Mouse (Mus musculus) left cerebral cortex, adult 2 months (tissue): ENCODE data around the gene Pcnx2. TPM values are rescaled to one million over a fixed set of nuclear protein-coding genes. Genes with fewer than 3 reads are reported as not detected.

Experiments
- DNase-seq, 2 experiments: peaks; one replicate each; pipeline ENCODE4 v3.0.0; 2021 to 2022; ENCODE audit warnings: low spot score in 2 of 2, mixed read lengths in 1 of 2; ENCODE audit errors: extremely low spot score in 1 of 2
- H3K27ac ChIP-seq: fragments of 200-600 bp; 2 replicates; pipeline ENCODE4 v1.8.1; 2022
- H3K4me3 ChIP-seq: fragments of 200-600 bp; 2 replicates; pipeline ENCODE4 v1.8.1; 2022
- CTCF ChIP-seq: fragments of 200-600 bp; IDR thresholded peaks from 2 replicates; pipeline ENCODE4 v1.8.1; 2022; ENCODE audit warnings: antibody characterized with exemption, mild to moderate bottlenecking, moderate library complexity
- intact Hi-C: fragments of 180-260 bp; cut with DNase I; formaldehyde crosslinking; loops from one replicate; pipeline ENCODE4 v1.15.1; 2025
- total RNA-seq, 2 experiments: library from RNA; stranded (reverse); gene quantifications; 2 replicates each; pipeline ENCODE4 v1.2.3; 2021

Gene Pcnx2
- total RNA-seq, 2 experiments from 2014 or later = 90.3 to 91.0 TPM

- no peak overlapping the region for H3K4me3 ChIP-seq
- DNase-seq = no peak
- TF ChIP-seq CTCF = no peak
- intact Hi-C loops = no loop called here
- no peak overlapping the region for H3K27ac ChIP-seq
These were observed 16.3 kb upstream of the Pcnx2 start for GRCm38 (mm10) chr8:125914386-125914785.

GRCm38 (mm10) chr8:125913206-125913605 is 15.1 kb upstream of the Pcnx2 start:
- Histone ChIP-seq H3K4me3 (no peak overlapping the region), H3K27ac (no peak overlapping the region)
- DNase-seq = no peak
- intact Hi-C loops = no loop called here
- no peak for TF ChIP-seq CTCF

- intact Hi-C loops = no loop called here
- no peak for TF ChIP-seq CTCF
- H3K4me3 ChIP-seq = peak overlapping the region; percentile 71
- no peak overlapping the region for H3K27ac ChIP-seq
- DNase-seq = no peak
These were observed 13.1 kb upstream of the Pcnx2 start for GRCm38 (mm10) chr8:125911229-125911580.

DNA sequence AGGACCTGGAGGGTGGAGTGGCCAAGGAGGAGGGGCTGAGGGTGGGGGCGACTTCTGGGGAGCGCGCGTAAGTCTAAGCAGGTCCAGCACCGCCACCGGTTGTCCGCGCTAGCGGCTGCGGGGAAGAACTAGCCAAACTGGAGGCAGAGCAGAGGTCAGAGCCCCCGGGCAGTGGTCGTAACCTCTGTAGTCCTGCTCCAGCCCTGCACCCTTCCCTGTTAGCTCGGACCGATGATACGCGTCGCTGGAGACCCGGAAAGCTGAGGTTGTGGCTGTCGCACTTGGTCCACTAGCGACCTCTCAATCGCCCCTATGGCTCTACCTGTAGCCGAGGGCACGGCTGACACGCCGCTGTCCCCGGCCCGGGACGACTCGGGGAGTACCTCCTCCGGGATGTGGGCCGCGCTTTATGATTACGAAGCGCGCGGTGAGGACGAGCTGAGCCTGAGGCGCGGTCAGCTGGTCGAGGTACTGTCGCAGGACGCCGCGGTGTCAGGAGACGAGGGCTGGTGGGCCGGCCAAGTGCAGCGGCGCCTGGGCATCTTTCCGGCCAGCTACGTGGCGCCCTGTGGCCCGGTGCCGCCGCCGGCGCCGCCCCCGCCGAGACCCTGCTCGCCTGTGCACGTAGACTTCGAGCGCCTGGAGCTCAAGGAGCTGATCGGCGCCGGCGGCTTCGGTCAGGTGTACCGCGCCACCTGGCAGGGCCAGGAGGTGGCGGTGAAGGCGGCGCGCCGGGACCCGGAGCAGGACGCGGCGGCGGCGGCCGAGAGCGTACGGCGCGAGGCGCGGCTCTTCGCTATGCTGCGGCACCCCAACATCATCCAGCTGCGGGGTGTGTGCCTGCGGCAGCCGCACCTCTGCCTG is 12.5 kb upstream of the Pcnx2 start, which contains the start of gene Map3k21:
TSS of gene Map3k21 (plus strand) at position 86 of the 864 bp plus-strand sequence.
- Histone ChIP-seq H3K27ac (peak within 1 kb of the TSS; percentile 33), H3K4me3 (peak within 1 kb of the TSS; percentile 71)
- TF ChIP-seq CTCF = no peak; the same call in 1 of the 2 replicates
- intact Hi-C loops = no loop called here
- peak in 1 of 2 experiments; percentile 40 for DNase-seq

DNA sequence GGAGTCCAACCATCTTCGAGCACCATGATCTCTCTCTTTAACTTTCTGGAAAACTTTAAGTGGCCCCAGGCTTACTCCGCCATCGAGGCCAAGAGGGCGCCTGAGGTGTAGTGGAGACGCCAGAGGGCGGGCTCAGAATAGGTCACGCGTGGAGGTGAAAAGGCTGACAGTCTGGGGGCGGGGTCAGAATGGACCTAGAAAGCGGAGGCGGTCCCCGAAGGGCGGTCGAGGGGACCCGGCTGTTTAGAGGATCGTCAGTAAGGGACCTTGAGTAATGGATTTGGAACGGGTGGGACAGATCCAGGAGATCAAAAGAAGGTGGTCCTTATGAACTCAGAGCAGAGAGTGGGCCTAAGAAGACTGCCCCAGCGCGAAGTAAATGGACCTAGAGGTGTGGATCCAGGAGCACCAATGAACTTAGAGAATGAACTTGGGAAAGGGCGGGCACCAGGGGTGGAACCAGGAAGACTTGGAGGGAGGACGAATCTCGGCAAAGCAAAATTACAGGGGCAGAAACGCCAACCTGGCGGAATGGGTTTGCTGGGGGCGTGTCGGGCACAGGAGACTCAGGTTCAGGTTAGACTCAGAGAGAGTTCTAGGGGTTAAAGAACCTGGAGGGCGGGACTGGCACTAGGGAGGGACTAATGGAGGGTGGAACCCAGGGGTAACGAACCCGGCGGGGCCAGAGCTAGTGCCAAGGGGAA is 11.7 kb upstream of the Pcnx2 start:
- intact Hi-C loops = no loop called here

GRCm38 (mm10) chr8:125907311-125907710 is 9.2 kb upstream of the Pcnx2 start:
- TF ChIP-seq CTCF = peak; percentile 37
- H3K4me3 ChIP-seq = no peak overlapping the region
- H3K27ac ChIP-seq = no peak overlapping the region
- no peak for DNase-seq
- intact Hi-C loops = no loop called here

More for the DNA sequence above, 11.7 kb upstream of the Pcnx2 start:
- peak overlapping the region; percentile 71 for H3K4me3 ChIP-seq
- H3K27ac ChIP-seq = no peak overlapping the region
- TF ChIP-seq CTCF = no peak
- no peak for DNase-seq

DNA sequence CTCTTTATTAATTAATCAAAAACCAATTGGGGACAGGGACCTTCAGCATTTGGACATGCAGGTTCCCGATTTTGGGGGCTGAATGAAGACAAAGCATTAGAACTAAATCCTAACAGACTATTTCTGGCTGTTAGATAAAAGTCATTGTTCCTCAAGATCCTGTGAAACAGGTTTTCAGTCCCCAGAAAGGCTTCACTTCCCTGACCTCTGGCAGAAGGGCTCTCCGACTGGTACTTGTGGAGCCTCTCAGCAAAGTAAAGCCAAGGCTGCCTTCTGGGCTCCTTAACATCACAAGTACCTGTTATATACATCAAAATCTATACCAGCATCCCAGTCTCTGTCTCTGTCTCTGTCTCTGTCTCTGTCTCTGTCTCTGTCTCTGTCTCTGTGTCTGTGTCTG is 7.2 kb upstream of the Pcnx2 start:
- intact Hi-C loops = no loop called here
- Histone ChIP-seq H3K4me3 (no peak overlapping the region), H3K27ac (no peak overlapping the region)
- no peak for TF ChIP-seq CTCF
- DNase-seq = no peak

GRCm38 (mm10) chr8:125902521-125902920 is 4.4 kb upstream of the Pcnx2 start:
- no peak overlapping the region for H3K27ac ChIP-seq
- no peak for TF ChIP-seq CTCF
- no peak for DNase-seq
- intact Hi-C loops = no loop called here
- H3K4me3 ChIP-seq = no peak overlapping the region

DNA sequence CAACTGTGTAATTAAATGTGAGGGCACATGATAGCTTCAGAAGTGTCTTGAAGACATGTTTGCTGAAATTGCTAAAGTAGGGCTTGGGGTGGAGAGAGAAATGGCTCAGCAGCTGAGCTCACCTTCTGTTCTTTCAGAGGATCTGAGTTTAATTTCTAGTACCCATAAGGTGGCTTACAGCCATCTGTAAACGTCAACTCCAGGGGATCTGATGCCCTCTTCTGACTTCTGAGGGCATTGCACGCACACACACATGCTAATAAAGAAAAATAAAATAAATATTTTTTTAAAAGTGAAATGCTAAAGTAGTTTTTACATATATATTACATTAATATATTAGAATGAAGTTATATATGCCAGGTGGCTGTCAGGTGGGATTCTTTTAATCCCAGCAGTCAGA is 3.0 kb upstream of the Pcnx2 start:
- no peak for DNase-seq
- no peak overlapping the region for H3K4me3 ChIP-seq
- H3K27ac ChIP-seq = no peak overlapping the region
- intact Hi-C loops = no loop called here
- peak; percentile 49 for TF ChIP-seq CTCF

DNA sequence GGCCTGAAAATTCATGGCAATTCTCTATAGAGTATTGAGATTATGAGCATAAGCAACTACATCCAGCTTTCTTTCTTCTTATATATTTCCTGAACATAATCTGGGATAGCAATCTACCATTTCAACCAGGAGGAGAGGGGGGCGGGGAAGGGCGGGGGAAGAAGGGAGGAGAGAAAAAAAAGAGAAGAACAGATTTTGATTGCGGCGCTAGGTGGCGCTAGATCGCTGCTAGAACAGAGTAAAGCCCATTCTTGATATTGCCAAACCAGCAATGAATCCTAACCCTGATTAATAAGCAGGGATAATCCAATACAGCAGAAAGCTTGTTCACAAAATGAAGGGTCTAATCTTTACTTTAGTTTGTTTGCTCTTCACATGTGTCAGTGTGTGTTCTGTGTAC is 782 bp upstream of the Pcnx2 start:
- peak; percentile 54 to 56 for DNase-seq
- H3K27ac ChIP-seq = peak overlapping the region; percentile 92
- peak overlapping the region; percentile 82 for H3K4me3 ChIP-seq
- peak; percentile 83 for TF ChIP-seq CTCF
- intact Hi-C loops = no loop called here

- intact Hi-C loops = no loop called here
- peak in 1 of 2 experiments; percentile 39 for DNase-seq
- peak overlapping the region; percentile 82 for H3K4me3 ChIP-seq
- no peak for TF ChIP-seq CTCF
- peak overlapping the region; percentile 92 for H3K27ac ChIP-seq
These were observed 729 bp downstream of the Pcnx2 start for GRCm38 (mm10) chr8:125897388-125897787.

GRCm38 (mm10) chr8:125889920-125890319 is 8.2 kb downstream of the Pcnx2 start:
- no peak for TF ChIP-seq CTCF
- H3K4me3 ChIP-seq = no peak overlapping the region
- no peak for DNase-seq
- intact Hi-C loops = no loop called here
- H3K27ac ChIP-seq = peak overlapping the region; percentile 32; the same call in 1 of the 2 replicates
